Mouse (Mus musculus) right cerebral cortex, postnatal 25 days (tissue): Measurements from ENCODE around the gene Eno2.
"Not testable (repeated sequence)": the region's sequence is repeated elsewhere in the genome, so short reads cannot be mapped to it uniquely, and the experiment has no call there.

Experiments used
- DNase-seq: peaks from one replicate; pipeline ENCODE4 v3.0.0; 2022

Gene Eno2

DNA sequence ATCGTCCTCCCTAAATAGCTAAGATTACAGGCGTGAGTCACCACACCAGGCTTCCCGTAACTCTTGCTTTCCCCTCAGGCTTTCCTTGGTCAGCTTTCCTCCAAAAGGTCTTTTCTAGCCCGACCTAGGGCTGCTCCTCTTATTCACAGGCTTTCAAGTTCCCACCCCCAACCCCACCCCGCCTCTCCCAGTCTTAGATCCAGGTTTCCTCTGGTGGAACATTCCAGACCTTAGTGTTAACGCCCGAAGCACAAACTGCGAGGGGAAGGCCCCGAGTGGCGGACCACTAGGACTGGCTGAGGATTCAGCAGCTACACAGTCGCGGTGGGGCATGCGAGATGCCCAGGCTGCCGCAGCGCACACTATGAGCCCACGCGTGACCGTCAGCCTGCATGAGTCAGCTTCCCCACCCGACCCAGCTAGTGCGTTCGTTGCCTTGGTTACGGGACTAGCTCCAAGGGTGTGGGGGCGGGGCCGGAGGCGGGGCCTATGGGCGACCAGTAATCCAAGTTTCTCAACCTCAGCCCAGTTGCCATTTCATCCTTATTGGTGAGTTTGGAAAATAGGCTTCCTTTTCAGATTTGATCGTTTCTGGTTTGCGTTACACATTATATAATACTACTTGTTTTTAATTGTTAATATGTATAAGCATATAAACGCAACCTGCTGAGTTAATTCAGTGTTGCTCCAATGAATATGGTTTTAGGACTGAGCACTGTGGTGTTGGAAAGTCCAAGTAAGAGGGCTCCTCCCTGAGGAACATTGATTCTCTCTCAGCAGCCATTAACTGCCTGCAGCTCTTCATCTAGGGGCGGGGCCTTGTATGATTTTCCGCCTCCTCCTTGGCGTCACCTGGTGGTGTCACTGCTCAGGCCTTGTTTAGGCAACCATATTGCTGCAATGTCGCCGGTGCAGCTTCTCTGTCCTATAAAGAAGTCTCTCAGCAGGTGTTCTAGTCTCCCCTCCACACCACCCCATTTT, 36.2 kb upstream of the Eno2 start:
- peak; percentile 94 for DNase-seq

DNA sequence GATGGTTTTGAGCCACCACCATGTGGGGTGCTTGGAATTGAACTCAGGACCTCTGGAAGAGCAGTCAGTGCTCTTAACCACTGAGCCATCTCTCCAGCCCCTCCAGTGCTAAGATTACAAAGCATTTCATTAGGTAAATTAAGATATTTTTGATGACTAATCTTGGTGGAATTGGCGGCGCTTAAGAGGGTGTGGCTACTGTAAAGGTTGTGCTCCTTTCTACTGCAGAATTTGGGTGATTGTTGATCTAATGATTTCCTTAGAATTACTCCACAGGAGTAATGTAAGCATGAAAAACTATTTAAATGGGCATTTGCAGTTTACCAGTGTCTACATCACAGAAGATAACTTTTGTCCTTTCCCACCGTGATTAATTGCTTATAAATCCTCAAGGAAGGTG, 34.9 kb upstream of the Eno2 start:
- DNase-seq = no peak

- not testable (repeated sequence) for DNase-seq
Measured at GRCm38 (mm10) chr6:124803691-124804090, 34.2 kb upstream of the Eno2 start.

DNA sequence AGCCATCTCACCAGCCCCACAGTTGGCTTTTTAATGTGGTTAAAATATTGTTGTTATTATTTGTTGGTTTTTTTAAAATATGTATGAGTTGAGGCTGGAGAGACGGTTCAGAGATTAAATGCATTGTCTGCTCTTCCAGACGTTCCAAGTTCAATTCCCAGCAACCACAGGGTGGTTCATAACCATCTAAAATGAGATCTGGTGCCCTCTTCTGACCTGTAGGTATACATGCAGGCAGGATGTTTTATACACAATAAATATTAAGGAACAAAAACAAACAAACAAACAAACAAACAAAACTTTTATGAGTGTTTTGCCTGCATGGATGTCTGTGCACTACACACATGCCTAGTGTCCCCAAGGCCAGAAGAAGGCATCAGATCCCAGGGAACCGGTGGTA, 33.6 kb upstream of the Eno2 start:
- DNase-seq = no peak

- DNase-seq = not testable (repeated sequence)
Measured at GRCm38 (mm10) chr6:124802400-124802799, 32.9 kb upstream of the Eno2 start.

DNA sequence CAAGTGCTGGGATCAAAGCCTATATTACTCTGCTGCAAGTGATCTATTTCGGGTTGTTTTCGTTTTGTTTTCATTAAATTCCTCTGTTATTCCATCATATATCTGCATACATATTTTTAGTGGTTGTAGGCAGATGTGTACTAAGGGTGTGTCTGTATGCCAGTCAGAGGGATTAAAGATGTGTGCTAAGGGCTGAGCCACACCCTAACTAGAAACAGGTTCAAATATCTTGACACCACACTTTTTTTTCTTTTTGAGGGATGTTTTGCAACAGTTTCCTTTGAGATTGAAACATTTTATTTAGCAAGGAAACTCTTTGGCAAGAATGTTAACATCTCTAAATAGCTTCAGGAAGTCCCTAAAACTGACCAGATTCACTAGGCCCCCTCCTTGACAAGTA, 26.7 kb upstream of the Eno2 start:
- DNase-seq = no peak

DNA sequence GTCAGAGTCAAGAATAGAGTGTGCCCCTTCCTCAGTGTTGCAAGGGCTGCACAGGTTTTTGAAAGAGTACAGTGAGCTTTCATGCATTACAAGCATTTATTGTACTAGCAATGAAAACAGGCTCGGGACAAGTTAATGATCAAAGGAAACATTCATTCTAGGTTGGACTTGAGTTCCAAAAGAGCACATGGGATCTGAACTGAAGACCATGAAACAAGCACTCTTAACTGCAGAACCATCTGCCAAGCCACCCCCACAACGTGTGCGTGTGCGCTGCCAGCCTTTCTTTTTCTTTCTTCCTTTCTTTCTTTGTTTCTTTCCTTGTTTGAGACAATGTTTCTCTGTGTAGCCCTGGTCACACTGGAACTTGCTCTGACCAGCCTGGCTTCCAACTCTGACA, 26.3 kb upstream of the Eno2 start:
- no peak for DNase-seq

DNA sequence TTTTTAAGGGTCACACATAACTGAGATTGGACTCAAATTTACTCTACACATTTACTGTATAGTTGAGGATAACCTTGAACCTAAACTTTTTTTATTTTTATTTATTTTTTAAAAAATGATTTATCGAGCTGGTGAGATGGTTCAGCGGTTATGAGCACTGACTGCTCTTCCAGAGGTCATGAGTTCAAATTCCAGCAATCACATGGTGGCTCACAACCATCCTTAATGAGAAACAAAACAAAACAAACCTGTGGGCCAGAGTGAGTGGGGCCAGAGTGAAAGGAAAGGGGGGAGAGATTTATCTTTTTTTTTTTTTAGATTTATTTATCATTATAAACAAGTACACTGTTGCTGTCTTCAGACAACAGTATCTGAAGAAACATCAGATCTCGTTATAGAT, 22.4 kb upstream of the Eno2 start:
- DNase-seq = no peak

- DNase-seq = no peak
Measured at GRCm38 (mm10) chr6:124790121-124790520, 20.6 kb upstream of the Eno2 start.

- no peak for DNase-seq
Measured at GRCm38 (mm10) chr6:124789519-124789918, 20.0 kb upstream of the Eno2 start.

DNA sequence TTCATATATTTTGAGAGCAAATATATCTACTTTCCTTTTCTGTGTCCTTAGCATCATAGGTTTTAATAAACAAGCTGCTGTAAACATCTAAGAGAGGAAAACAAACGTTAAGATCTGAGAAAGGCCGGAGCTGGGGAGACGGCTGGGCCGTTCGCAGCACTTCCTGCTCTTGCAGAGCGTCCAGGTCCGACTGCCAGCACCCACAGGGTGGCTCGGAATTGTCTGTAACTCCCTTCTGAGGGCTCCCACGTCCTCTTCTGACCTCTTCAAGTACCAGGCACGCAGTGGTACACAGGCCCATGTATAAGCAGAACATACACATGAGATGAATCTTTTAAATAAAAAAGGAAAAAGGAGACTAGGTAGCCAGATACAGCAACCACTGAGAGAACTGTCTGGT, 18.2 kb upstream of the Eno2 start:
- no peak for DNase-seq

GRCm38 (mm10) chr6:124786756-124787420, 17.4 kb upstream of the Eno2 start:
- peak; percentile 56 for DNase-seq

GRCm38 (mm10) chr6:124782436-124782835, 13.0 kb upstream of the Eno2 start:
- no peak for DNase-seq

- no peak for DNase-seq
Measured at GRCm38 (mm10) chr6:124780917-124781316, 11.4 kb upstream of the Eno2 start.

GRCm38 (mm10) chr6:124779984-124780416, 10.5 kb upstream of the Eno2 start:
- no peak for DNase-seq

- no peak for DNase-seq
Measured at GRCm38 (mm10) chr6:124779222-124779983, 9.9 kb upstream of the Eno2 start, which contains the start of gene Lrrc23. Gene Lrrc23, minus strand, starts transcription at chr6:124779727.

DNA sequence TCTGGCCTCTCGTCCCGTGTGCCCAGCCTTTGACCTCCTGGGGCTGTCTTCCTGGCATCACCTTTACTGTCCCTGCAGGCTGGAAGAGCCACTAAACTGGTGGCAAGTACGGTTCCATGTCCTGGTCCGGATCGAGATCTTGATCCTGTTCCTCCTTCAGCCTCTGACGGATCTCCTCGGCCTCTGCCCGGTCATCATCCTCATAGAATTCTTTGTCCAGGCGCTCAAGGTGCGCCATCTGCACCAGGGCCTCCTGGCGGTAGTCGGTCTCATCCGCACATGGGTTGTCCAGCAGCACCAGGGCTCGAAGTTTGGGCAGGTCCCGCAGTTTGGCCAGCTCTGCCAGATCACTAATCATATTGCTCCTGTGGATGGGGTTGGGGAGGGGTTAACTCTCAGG, 1.0 kb upstream of the Eno2 start:
- DNase-seq = no peak

GRCm38 (mm10) chr6:124770013-124770412, 540 bp upstream of the Eno2 start:
- DNase-seq = no peak

DNA sequence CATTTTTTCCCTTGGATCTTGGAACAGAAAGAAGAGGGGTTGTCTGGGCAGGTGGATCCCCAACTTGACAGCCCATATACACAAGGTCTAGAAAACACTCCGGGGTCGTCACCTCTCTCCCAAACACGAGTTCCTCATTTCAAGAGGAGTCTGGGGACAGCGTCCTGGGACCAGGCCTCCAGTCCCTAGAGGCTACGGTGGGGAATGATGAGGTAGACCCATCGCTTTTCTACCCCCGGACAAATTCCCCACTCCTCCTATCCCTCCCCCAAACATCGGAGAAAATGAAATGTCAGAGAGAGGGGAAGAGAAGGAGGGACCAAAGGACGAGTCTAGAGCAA, 799 bp downstream of the Eno2 start:
- DNase-seq = no peak

GRCm38 (mm10) chr6:124767920-124768703, 1.4 kb downstream of the Eno2 start:
- DNase-seq = peak; percentile 63

DNA sequence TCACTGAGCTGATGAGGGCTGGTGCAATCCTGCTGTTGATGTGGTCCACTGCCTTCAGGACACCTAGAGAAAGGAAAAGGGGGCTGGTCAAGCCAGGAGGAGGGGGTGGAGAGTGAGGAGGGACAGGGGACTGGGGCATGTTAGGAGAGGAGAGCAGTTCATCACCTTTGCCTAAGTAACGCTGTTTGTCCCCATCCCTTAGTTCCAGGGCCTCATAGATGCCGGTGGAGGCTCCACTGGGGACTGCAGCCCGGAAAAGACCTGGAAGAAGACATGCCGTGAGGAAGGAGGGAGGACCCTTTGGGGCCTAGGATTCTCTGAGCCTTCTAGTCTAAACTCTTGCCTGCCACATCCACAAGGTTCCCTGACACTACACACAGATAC, 1.9 kb downstream of the Eno2 start:
- DNase-seq = no peak

DNA sequence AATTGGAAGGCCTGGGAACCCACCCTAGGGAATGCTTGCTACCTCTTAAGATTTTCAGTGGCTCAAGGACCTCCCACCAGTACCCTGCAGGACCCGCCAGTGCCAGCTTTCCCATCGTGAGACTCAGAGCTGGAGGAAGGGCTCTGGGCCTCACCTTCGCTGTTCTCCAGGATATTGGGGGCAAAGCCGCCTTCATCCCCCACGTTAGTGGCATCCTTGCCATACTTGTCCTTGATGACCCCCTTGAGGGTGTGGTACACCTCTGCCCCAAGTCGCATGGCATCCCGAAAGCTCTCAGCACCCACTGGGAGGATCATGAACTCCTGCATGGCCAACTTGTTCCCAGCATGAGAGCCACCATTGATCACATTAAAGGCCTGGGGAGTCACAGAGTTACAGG, 3.5 kb downstream of the Eno2 start:
- no peak for DNase-seq

GRCm38 (mm10) chr6:124759259-124759658, 10.2 kb downstream of the Eno2 start:
- DNase-seq = peak; percentile 72
